Mouse (Mus musculus) heart, embryonic 11.5 days (tissue): ENCODE measurements around the gene Wdr27. TPM values are rescaled to one million over a fixed set of nuclear protein-coding genes. Genes with fewer than 3 reads are reported as not detected.

Experiments used
- ATAC-seq: fragments of 200-750 bp; cut with Nextera tagmentation; replicated peaks from 2 replicates; pipeline ENCODE4 v1.8.0; 2017; ENCODE audit warnings: moderate library complexity; ENCODE audit not compliant: insufficient number of reproducible peaks, low FRiP score, low TSS enrichment
- H3K27ac ChIP-seq: fragments of 300-500 bp; sonication (generic); 2 replicates; pipeline ENCODE4 v1.5.1; 2014; ENCODE audit warnings: mild to moderate bottlenecking, low read depth, low read length
- H3K27me3 ChIP-seq: fragments of 300-500 bp; sonication (generic); 2 replicates; pipeline ENCODE4 v1.6.1; 2014; ENCODE audit warnings: mild to moderate bottlenecking, low read length, mixed read lengths; ENCODE audit not compliant: control insufficient read depth, insufficient read depth
- H3K36me3 ChIP-seq: fragments of 300-500 bp; sonication (generic); 2 replicates; pipeline ENCODE4 v1.6.1; 2014; ENCODE audit warnings: mild to moderate bottlenecking, low read length, moderate library complexity, mixed read lengths; ENCODE audit not compliant: control insufficient read depth, insufficient read depth
- H3K4me1 ChIP-seq: fragments of 300-500 bp; sonication (generic); 2 replicates; pipeline ENCODE4 v1.6.1; 2014; ENCODE audit warnings: low read length; ENCODE audit not compliant: control insufficient read depth, insufficient read depth
- H3K4me2 ChIP-seq: fragments of 300-500 bp; sonication (generic); 2 replicates; pipeline ENCODE4 v1.6.1; 2014; ENCODE audit warnings: mild to moderate bottlenecking, moderate library complexity
- H3K4me3 ChIP-seq: fragments of 300-500 bp; sonication (generic); 2 replicates; pipeline ENCODE4 v1.5.1; 2014; ENCODE audit warnings: low read depth, low read length
- H3K9ac ChIP-seq: fragments of 300-500 bp; sonication (generic); 2 replicates; pipeline ENCODE4 v1.6.1; 2014; ENCODE audit warnings: mild to moderate bottlenecking, low read depth, low read length, moderate library complexity
- H3K9me3 ChIP-seq: fragments of 300-500 bp; sonication (generic); replicated peaks from 2 replicates; pipeline ENCODE4 v1.6.1; 2016; ENCODE audit warnings: low read length; ENCODE audit not compliant: control insufficient read depth
- WGBS: fragments of 180-500 bp; shearing (Covaris S2); extraction: QIAGEN DNeasy Blood & Tissue Kit; methylation state at CpG from one replicate; pipeline ENCODE4 v1.1.7; 2014; ENCODE audit not compliant: insufficient replicate concordance; 5-methylcytosine and 5-hydroxymethylcytosine counted together
- polyA plus RNA-seq: library from polyadenylated mRNA; unstranded; fragments of >200 nt; fragmentation: Nextera tagmentation; extraction: Ambion mirVana; gene quantifications from 2 replicates; pipeline ENCODE4 v1.2.1, GENCODE M21; 2014

Gene Wdr27
- polyA plus RNA-seq, 1 experiment from 2014 or later: 5.1 TPM

DNA sequence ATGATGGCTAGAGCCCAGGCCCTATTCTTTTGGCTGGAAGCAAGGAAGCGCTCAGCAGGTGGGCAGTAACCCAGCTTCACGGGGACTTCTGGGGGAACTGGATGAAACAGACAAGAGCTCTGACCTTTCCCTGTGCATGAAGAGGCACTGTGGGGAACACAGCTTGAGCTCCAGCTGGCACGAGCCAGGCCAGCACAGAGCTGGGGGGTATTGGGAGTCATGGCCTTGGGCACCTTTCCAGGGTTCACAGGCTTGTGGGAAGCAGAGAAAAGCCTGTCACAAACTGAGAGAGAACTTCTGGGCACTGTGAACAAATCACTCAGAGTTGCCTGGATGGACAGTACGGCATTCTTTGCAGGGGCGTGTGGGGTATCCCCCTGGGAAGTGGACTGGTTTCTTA lies 118.0 kb downstream of the Wdr27 start:
- no peak for ATAC-seq
- 57% methylated on average over 5 of the region's 5 CpGs for WGBS
- Histone ChIP-seq H3K9ac (no peak overlapping the region), H3K4me1 (no peaks in the 10 kb centered on the region), H3K4me3 (no peak overlapping the region), H3K9me3 (no peaks in the 10 kb centered on the region), H3K27me3 (no peaks in the 10 kb centered on the region), H3K4me2 (no peak overlapping the region), H3K36me3 (no peaks in the 10 kb centered on the region), H3K27ac (no peak overlapping the region)

DNA sequence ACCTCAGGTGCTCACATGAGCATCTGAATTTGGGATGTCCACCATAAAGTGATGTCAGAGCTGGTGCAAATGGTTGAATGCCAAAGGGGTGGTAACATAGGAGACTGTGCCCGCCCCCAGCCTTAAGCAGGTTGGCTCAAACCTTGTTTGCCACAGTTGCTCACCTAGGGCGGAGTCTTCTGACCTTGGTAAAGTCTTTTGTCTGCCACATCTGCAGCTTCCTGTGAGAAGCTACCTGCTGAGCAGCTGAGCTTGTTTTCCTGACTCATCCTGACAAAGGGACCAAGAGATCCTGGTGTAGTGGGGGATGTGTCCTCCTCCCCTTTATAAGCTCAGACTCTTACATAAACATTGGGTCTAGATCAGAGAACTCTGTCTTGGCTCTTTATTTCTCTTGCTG lies 125.0 kb downstream of the Wdr27 start:
- no peak overlapping the region for H3K4me3 ChIP-seq
- no peaks in the 10 kb centered on the region for H3K4me1 ChIP-seq
- H3K9me3 ChIP-seq: no peaks in the 10 kb centered on the region
- ATAC-seq: no peak
- no peaks in the 10 kb centered on the region for H3K27me3 ChIP-seq
- no peak overlapping the region for H3K27ac ChIP-seq
- no peak overlapping the region for H3K4me2 ChIP-seq
- no peak overlapping the region for H3K9ac ChIP-seq
- 65% methylated on average over 2 of the region's 2 CpGs for WGBS
- no peaks in the 10 kb centered on the region for H3K36me3 ChIP-seq

DNA sequence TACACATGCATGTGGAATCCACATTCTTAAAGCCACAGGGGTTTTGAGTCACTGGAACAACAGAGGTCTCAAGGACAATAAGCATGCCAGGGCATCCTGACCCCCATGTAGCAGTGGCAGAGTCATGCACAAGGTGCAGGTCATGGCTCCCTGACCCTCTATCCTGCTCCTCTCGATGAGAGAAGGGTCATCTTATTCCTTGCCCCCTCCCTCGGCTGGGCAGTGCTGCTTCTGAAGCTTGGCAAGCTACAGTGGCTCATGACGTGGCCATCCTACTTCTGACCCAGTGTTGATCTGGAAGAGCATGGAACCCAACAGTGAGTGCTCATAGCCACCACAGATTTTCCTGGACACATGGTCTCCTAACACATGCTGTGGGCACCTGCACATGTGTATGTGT lies 126.9 kb downstream of the Wdr27 start:
- ATAC-seq: no peak
- Histone ChIP-seq H3K4me2 (no peak overlapping the region), H3K9me3 (no peaks in the 10 kb centered on the region), H3K27ac (no peak overlapping the region), H3K36me3 (no peaks in the 10 kb centered on the region), H3K4me3 (no peak overlapping the region), H3K4me1 (no peaks in the 10 kb centered on the region), H3K9ac (no peak overlapping the region), H3K27me3 (no peaks in the 10 kb centered on the region)
- WGBS: 79% methylated on average over 3 of the region's 3 CpGs

DNA sequence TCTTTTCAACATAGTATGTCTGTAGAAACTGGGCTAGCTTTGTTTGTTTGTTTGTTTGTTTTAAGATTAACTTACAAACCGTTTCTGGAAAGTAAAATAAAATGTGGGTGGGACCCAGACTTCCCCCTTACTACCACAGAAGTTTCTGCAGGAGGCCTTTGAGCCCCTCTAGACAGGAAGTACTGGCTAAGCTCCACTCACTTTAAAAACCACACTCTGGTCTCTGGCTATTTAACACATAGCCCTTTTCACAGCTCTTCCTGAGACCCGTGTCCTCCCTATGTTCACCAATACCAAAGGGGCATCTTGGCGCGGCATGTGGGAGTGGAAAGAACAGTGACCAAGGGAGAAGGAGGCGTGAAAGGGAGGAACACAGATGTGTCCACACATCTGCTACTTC lies 127.7 kb downstream of the Wdr27 start:
- no peak overlapping the region for H3K4me3 ChIP-seq
- H3K36me3 ChIP-seq: no peaks in the 10 kb centered on the region
- no peaks in the 10 kb centered on the region for H3K9me3 ChIP-seq
- no peak overlapping the region for H3K4me2 ChIP-seq
- H3K9ac ChIP-seq: no peak overlapping the region
- H3K4me1 ChIP-seq: no peaks in the 10 kb centered on the region
- 80% methylated on average over 5 of the region's 5 CpGs for WGBS
- ATAC-seq: no peak
- H3K27ac ChIP-seq: no peak overlapping the region
- no peaks in the 10 kb centered on the region for H3K27me3 ChIP-seq

DNA sequence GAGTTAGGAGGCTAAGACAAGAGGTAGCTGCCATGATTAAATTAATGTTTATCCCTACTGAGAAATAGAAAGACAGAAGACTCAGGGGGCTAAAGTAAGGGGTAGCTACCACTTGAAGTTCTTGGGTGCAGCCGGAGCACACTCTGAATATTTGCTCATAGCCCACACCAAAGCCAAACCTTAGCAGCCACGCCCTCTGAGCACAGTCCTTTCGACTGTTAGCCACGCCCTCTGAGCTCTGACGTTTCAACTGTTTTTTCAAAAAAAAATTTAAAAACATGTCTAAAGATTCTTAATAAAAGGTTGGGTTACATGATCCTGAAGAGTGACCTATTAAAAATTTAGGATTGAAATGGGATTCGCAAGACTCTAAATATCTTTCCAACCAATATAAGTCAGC lies 130.3 kb downstream of the Wdr27 start:
- Histone ChIP-seq H3K4me3 (no peak overlapping the region), H3K9ac (no peak overlapping the region), H3K9me3 (no peaks in the 10 kb centered on the region), H3K4me2 (no peak overlapping the region), H3K36me3 (no peaks in the 10 kb centered on the region), H3K27ac (no peak overlapping the region), H3K4me1 (no peaks in the 10 kb centered on the region), H3K27me3 (no peaks in the 10 kb centered on the region)
- 85% methylated on average over 6 of the region's 6 CpGs for WGBS
- no peak for ATAC-seq

DNA sequence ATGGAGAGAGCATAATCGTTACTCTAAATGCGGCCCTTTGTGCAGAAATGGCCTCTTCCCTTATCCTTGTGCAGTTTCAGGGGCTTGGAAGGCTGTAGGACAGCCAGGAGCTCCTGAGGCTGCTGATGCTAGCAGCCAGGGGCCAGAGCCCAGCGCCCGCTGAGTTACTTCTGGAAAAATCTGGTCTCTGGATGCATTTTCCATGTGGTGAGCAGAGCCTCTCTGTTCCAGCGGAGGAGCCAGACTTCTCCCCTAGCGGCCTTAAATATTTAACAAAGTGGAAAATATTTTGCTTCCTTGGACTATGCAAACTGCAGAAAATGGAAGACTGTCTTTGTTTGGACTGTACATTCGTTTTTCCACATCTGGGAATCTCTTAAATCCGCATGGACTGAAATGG lies 130.9 kb downstream of the Wdr27 start:
- no peaks in the 10 kb centered on the region for H3K27me3 ChIP-seq
- H3K27ac ChIP-seq: no peak overlapping the region
- no peak overlapping the region for H3K9ac ChIP-seq
- no peaks in the 10 kb centered on the region for H3K4me1 ChIP-seq
- H3K4me2 ChIP-seq: no peak overlapping the region
- no peak overlapping the region for H3K4me3 ChIP-seq
- no peaks in the 10 kb centered on the region for H3K9me3 ChIP-seq
- no peak for ATAC-seq
- H3K36me3 ChIP-seq: no peaks in the 10 kb centered on the region
- WGBS: 84% methylated on average over 8 of the region's 8 CpGs

DNA sequence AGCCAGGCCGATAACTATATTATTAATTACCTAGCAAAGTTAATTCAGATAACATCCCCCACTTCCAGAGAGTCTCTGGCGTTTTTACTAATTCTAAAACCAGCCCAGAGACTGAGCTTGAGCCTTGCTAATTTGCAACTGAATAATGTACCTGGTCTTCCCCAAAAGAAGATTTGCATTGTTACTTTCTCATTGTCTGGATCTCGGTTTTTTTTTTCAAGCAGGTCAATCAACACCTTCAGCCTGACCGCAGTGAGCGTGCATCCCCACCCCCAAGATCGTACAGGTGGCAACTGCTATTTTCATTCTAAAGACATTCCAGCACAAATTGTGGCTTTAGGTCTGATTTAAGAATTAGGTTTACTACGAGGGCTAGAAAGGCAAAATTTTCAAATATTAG lies 136.2 kb downstream of the Wdr27 start:
- no peaks in the 10 kb centered on the region for H3K4me1 ChIP-seq
- no peak for ATAC-seq
- no peak overlapping the region for H3K27ac ChIP-seq
- H3K4me2 ChIP-seq: no peak overlapping the region
- WGBS: 81% methylated on average over 7 of the region's 7 CpGs
- H3K4me3 ChIP-seq: no peak overlapping the region
- no peaks in the 10 kb centered on the region for H3K9me3 ChIP-seq
- no peak overlapping the region for H3K9ac ChIP-seq
- H3K27me3 ChIP-seq: no peaks in the 10 kb centered on the region
- no peaks in the 10 kb centered on the region for H3K36me3 ChIP-seq

DNA sequence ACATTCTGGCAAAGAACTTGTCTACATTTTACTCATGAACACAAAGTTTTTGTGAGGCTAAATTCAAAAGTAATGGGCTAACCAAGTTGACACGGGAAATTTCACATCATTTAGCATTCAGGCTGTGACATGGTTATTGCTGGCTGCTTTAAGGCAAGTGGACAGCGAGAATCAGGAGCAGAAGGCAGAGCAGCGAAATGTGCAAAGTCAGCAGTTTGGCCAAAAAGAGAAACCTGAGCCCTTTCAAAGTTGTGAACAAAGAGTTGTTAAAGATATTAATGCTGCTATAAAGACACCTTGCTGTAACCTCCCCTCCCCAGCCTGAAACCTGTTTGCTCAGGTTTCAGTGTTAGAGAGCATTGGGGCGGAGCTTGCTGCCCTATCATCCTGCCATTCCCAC lies 143.7 kb downstream of the Wdr27 start:
- H3K9ac ChIP-seq: no peak overlapping the region
- ATAC-seq: no peak
- no peaks in the 10 kb centered on the region for H3K27me3 ChIP-seq
- H3K9me3 ChIP-seq: no peaks in the 10 kb centered on the region
- no peaks in the 10 kb centered on the region for H3K4me1 ChIP-seq
- no peak overlapping the region for H3K4me2 ChIP-seq
- H3K27ac ChIP-seq: no peak overlapping the region
- WGBS: 84% methylated on average over 4 of the region's 4 CpGs
- no peaks in the 10 kb centered on the region for H3K36me3 ChIP-seq
- H3K4me3 ChIP-seq: no peak overlapping the region

DNA sequence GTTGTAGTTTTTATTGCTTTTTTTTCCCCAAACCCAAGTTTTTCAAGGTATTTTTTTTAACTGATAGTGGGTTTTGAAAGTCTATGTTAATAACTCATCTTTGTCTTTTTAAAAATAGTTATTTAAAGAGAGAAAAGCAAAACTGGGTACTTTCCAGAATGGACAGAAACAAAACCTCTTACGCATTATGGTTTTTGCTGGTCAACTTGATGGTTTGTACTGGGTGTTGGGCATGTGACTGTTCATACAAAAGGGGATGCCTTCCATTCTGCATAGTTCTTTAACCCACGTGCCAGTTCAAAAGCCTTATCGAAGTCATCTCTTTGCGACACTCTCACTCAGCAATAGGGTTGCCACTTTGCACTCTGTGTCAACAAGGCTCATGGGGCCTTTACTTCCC lies 147.9 kb downstream of the Wdr27 start:
- ATAC-seq: no peak
- Histone ChIP-seq H3K4me3 (no peak overlapping the region), H3K9me3 (peaks cover 4% of the 10 kb centered on the region), H3K27ac (no peak overlapping the region), H3K9ac (no peak overlapping the region), H3K36me3 (no peaks in the 10 kb centered on the region), H3K4me2 (no peak overlapping the region), H3K27me3 (no peaks in the 10 kb centered on the region), H3K4me1 (no peaks in the 10 kb centered on the region)
- WGBS: 83% methylated on average over 4 of the region's 4 CpGs
